Mouse (Mus musculus) liver, embryonic 14.5 days (tissue): ENCODE data around the gene Snai3. TPM values are rescaled to one million over a fixed set of nuclear protein-coding genes. Genes with fewer than 3 reads are reported as not detected.

Experiments
- ATAC-seq: fragments of 200-750 bp; cut with Nextera tagmentation; 2 replicates; pipeline ENCODE4 v1.8.0; 2017; ENCODE audit warnings: moderate number of reproducible peaks, mild to moderate bottlenecking, moderate library complexity; ENCODE audit not compliant: insufficient read depth
- DNase-seq, 3 experiments: peaks; one replicate each; pipeline ENCODE4 v3.0.0-alpha.2; 2012 to 2013; ENCODE audit warnings: low read depth in 3 of 3, low spot score in 3 of 3
- H3K27ac ChIP-seq: fragments of 300-500 bp; sonication (generic); 2 replicates; pipeline ENCODE4 v1.5.1; 2014; ENCODE audit warnings: moderate library complexity, mild to moderate bottlenecking, control low read depth, inconsistent platforms
- H3K27me3 ChIP-seq: fragments of 300-500 bp; sonication (generic); 2 replicates; pipeline ENCODE4 v1.6.1; 2014; ENCODE audit warnings: mild to moderate bottlenecking, low read length, moderate library complexity; ENCODE audit not compliant: control insufficient read depth, insufficient read depth
- H3K36me3 ChIP-seq: fragments of 300-500 bp; sonication (generic); replicated peaks from 2 replicates; pipeline ENCODE4 v1.6.1; 2014; ENCODE audit warnings: low read depth; ENCODE audit not compliant: control insufficient read depth, insufficient read depth
- H3K4me1 ChIP-seq, 2 experiments: fragments of 200-500 bp in 1 of 2; fragments of 300-500 bp in 1 of 2; sonication (generic) in 1 of 2; replicated peaks; 2 replicates each; pipeline ENCODE4 v1.6.1; 2012 to 2014; ENCODE audit warnings: antibody characterized with exemption in 1 of 2, inconsistent platforms in 1 of 2, low read length in 1 of 2; ENCODE audit not compliant: control insufficient read depth in 2 of 2, insufficient read depth in 2 of 2
- H3K4me2 ChIP-seq: fragments of 300-500 bp; sonication (generic); 2 replicates; pipeline ENCODE4 v1.6.1; 2014; ENCODE audit warnings: low read depth, mild to moderate bottlenecking, control low read depth, moderate library complexity
- H3K4me3 ChIP-seq, 2 experiments: fragments of 200-500 bp in 1 of 2; fragments of 300-500 bp in 1 of 2; sonication (generic) in 1 of 2; 2 replicates each; pipeline ENCODE4 v1.5.1; 2012 to 2014; ENCODE audit warnings: low read depth in 2 of 2, low read length in 2 of 2, mild to moderate bottlenecking in 2 of 2, control low read depth in 1 of 2, inconsistent platforms in 1 of 2, moderate library complexity in 1 of 2; ENCODE audit not compliant: insufficient read depth in 1 of 2
- H3K9ac ChIP-seq: fragments of 300-500 bp; sonication (generic); replicated peaks from 2 replicates; pipeline ENCODE4 v1.6.1; 2014; ENCODE audit warnings: mild to moderate bottlenecking, control low read depth, moderate library complexity
- H3K9me3 ChIP-seq: fragments of 300-500 bp; sonication (generic); 2 replicates; pipeline ENCODE4 v1.6.1; 2016; ENCODE audit warnings: low read length, mixed read lengths; ENCODE audit not compliant: control insufficient read depth
- CTCF ChIP-seq: IDR thresholded peaks from 2 replicates; pipeline ENCODE4 v1.5.1; 2016; ENCODE audit warnings: antibody characterized with exemption, low read depth, control low read depth
- EP300 ChIP-seq: IDR thresholded peaks from 2 replicates; pipeline ENCODE4 v1.6.1; 2016; ENCODE audit warnings: antibody characterized with exemption, low read depth
- WGBS: fragments of 180-500 bp; shearing (Covaris S2); extraction: QIAGEN DNeasy Blood & Tissue Kit; methylation state at CpG from one replicate; pipeline ENCODE4 v1.1.7; 2014; ENCODE audit not compliant: insufficient replicate concordance; 5-methylcytosine and 5-hydroxymethylcytosine counted together
- polyA plus RNA-seq, 2 experiments: library from polyadenylated mRNA; depleted of rRNA in 1 of 2; stranded (reverse) in 1 of 2; unstranded in 1 of 2; fragments of >200 nt; fragmentation: Nextera tagmentation in 1 of 2; extraction: Ambion mirVana in 1 of 2; gene quantifications; 2 replicates each; pipeline versions ENCODE4 v1.2.1 to v1.2.3; 2012 to 2014

The Snai3 gene
- polyA plus RNA-seq, 2 experiments, result 0.16 to 0.41 TPM

DNA sequence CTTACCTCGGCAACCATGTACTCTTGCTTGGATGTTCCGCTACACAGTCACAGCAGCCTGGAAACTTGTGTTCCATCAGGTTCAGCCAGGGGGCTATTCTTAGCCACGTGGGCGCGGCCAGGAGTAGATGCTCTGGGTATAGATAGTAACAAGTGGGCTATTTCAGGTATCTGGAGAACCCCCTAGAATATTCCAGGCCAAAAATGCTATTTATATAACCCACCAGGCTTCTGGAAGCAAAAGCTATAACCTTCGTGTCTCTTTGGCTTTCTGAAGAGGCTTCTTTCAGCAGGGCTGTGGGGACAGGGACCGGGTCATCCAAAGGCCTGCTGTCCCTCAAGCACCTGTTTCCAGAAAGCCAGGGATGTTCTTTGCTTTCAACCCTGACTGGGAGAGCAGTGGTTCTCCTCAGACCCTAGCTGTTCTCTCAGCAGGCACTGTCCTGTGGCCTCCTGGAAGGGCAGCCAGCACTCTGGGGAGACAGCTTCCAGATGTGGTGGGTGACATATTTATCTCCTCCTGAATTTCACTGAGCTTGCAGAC is 9.3 kb downstream of the Snai3 start:
- ATAC-seq (no peak), DNase-seq (no peak)
- 60% methylated on average over 7 of the region's 7 CpGs for WGBS
- H3K4me2 ChIP-seq, result no peak overlapping the region
- H3K4me1 ChIP-seq, result no peaks in the 10 kb centered on the region; a peak in 1 of 4 replicates
- TF ChIP-seq EP300, result no peak
- no peak for TF ChIP-seq CTCF
- no peaks in the 10 kb centered on the region for H3K36me3 ChIP-seq
- H3K27me3 ChIP-seq, result no peaks in the 10 kb centered on the region
- H3K9me3 ChIP-seq, result no peaks in the 10 kb centered on the region
- no peak overlapping the region for H3K9ac ChIP-seq
- H3K4me3 ChIP-seq, result no peak overlapping the region
- H3K27ac ChIP-seq, result no peak overlapping the region

DNA sequence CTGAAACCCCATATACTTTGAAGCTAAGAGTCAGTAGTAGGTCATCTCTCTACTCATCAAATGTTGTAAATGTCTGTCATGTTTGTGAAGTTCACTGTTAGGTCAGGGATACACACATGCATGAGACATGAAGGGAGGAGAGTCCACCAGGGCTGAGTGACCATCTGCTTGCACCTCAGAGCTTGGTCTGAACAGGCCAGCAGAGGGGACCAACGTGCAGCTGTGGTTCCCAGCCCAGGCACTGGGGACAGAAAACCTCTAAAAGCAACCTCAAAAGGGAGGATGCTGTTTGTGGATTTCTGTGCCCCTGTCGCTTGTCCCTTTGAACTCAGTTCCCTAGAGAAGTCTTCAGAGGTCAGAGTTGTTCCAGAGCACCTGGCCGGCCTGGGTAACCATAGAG is 15.3 kb downstream of the Snai3 start:
- 53% methylated on average over 3 of the region's 3 CpGs for WGBS
- H3K27ac ChIP-seq, result no peak overlapping the region
- DNase-seq (no peak), ATAC-seq (no peak)
- H3K27me3 ChIP-seq, result no peaks in the 10 kb centered on the region
- no peak overlapping the region for H3K9ac ChIP-seq
- H3K36me3 ChIP-seq, result no peaks in the 10 kb centered on the region
- TF ChIP-seq EP300 (no peak), CTCF (peak; percentile 51; the same call in 1 of the 2 replicates)
- peak overlapping the region; percentile 86 for H3K4me2 ChIP-seq
- peaks cover 4 to 10% of the 10 kb centered on the region in 2 experiments; a peak in 3 of 4 replicates for H3K4me1 ChIP-seq
- no peak overlapping the region for H3K4me3 ChIP-seq
- H3K9me3 ChIP-seq, result no peaks in the 10 kb centered on the region

DNA sequence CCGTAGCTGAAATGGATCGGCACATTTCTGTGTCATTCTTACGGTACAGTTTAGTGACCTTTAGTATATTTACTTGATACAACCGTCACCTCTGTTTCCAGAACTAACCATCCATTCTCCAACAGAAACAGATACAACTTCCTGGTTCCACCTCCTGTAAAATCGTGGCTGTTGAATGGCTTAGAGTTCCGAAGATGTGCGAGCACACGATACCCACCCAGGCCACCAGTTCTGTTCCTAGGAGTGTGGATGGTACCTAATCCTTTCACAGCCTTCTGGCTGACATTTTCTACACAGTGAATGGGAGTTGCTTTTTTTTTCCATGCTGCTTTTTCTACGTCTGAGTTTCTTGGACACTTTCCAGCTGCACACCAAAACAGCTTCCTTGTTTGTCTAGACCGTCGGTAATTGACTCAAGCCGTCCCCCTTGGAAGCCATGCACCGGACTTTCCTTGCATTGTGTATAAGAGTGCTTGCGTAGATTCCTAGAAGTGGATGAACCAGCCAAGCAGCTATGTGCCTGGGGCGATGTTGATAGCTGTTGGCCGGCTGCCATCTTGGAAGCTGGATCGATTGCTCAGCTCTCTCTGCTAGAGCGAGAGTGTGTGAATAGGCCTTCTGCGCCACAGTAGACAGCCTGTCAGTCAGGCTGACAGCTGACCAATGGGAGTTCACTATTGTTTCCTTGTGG is 16.3 kb downstream of the Snai3 start:
- H3K4me1 ChIP-seq, result peaks cover 4 to 10% of the 10 kb centered on the region in 2 experiments; a peak in 3 of 4 replicates
- H3K9me3 ChIP-seq, result no peaks in the 10 kb centered on the region
- ATAC-seq, result peak; percentile 12; the same call in 1 of the 2 replicates
- H3K36me3 ChIP-seq, result no peaks in the 10 kb centered on the region
- 10% methylated on average over 19 of the region's 19 CpGs for WGBS
- peak overlapping the region; percentile 66 to 70 for H3K4me3 ChIP-seq
- peak overlapping the region; percentile 65 for H3K9ac ChIP-seq
- peak overlapping the region; percentile 21 for H3K27ac ChIP-seq
- H3K27me3 ChIP-seq, result no peaks in the 10 kb centered on the region
- DNase-seq, result peak; percentile 57 to 60 (median 58)
- TF ChIP-seq EP300 (no peak), CTCF (no peak)
- peak overlapping the region; percentile 86 for H3K4me2 ChIP-seq

DNA sequence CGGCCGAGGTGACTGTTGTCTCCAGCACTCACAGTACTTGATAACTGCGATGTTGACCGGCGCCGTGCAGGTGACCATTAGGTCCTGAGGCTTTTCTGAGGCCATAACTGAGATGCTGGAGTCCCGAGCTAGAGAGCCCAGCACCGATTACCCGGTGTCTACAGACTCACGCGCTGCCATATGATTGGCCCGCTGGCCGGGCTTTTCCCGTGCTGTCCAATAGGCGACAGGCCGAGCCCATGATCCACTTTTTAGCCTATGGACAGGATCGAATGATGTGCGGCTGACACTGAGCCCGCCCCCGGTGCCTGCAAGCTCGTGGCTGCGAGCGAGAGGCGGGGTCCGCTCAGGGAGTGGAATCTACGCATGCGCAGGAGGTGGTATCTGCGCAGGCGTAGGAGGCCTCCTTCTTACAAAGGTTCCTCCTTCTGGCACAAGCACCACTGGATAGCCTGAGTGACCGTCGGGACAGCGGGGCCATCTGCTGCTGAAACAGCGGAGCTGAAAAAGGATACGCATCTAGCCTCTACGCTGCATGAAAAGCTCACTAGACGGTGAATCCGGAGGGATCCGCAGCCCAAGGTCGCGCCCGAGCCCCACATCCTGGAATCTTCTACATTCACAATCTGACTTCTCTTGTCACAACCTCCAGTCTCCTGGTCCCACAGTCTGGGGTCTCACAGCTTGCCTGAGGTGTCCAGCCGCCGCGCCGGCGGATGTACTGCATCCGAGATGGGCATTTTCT is 17.1 kb downstream of the Snai3 start, which contains the start of gene Mvd:
Gene Mvd, minus strand, starts transcription at position 161 of the 745 bp plus-strand sequence.
- Histone ChIP-seq H3K9ac (peak within 1 kb of the TSS; percentile 65), H3K4me1 (peaks cover 4 to 10% of the 10 kb centered on the region in 2 experiments; a peak in 3 of 4 replicates), H3K4me2 (peak within 1 kb of the TSS; percentile 86), H3K27ac (peak within 1 kb of the TSS; percentile 21), H3K9me3 (no peaks in the 10 kb centered on the region), H3K27me3 (no peaks in the 10 kb centered on the region), H3K4me3 (peak within 1 kb of the TSS; percentile 70 to 76), H3K36me3 (no peaks in the 10 kb centered on the region)
- DNase-seq, result peak; percentile 97
- WGBS, result under 1% methylated on average over 47 of the region's 47 CpGs
- peak; percentile 98 for ATAC-seq
- TF ChIP-seq CTCF, result no peak
- no peak for TF ChIP-seq EP300

DNA sequence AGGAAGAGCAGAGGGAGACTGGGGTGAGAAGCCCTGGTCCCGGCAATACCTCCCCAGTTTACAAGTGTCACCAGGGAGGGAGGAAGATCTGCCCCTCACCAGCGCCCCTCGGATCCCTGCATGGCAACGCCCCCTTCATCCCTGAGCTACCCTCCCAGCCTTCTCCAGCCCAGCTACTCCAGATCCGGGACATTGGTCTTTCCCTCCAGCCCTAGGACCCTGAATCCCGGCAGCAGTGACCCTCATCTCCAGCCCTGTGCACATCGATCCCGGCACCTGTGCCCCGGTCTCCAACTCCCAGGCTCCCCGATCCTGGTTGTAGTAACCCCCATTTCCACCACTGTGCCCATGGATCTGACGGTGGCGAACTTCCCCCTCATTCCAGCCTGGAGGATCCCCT is 17.8 kb downstream of the Snai3 start:
- no peaks in the 10 kb centered on the region for H3K27me3 ChIP-seq
- peaks cover 4 to 14% of the 10 kb centered on the region in 2 experiments; a peak in 3 of 4 replicates for H3K4me1 ChIP-seq
- 3% methylated on average over 12 of the region's 12 CpGs for WGBS
- peak overlapping the region; percentile 56 for H3K9ac ChIP-seq
- H3K4me3 ChIP-seq, result peak overlapping the region; percentile 70 to 76
- DNase-seq, result no peak
- TF ChIP-seq CTCF, result no peak
- no peak for TF ChIP-seq EP300
- no peaks in the 10 kb centered on the region for H3K36me3 ChIP-seq
- H3K27ac ChIP-seq, result no peak overlapping the region
- peak overlapping the region; percentile 86 for H3K4me2 ChIP-seq
- no peak for ATAC-seq
- H3K9me3 ChIP-seq, result no peaks in the 10 kb centered on the region
